Mouse (Mus musculus): ENCODE data around the gene Tha1.

Gene Tha1

DNA sequence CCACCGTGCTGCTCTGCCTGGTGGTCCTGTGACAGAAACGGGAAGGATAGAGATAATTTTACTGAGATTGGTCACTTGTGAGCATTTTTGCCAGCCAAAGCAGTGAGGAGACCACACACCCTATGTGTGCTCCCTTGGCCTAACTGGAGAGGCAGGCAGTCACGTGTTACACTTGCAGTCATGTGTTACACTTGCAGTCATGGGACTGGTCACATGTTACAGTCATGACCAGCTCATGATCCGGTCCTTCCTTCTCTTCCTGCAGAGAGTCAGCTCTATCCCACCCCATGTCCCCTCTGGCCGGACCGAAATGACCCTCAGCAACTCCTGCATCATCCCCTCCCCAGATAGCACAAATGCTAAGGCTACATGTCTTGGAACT is 7.7 kb upstream of the Tha1 start:
- no peak for DNase-seq

DNA sequence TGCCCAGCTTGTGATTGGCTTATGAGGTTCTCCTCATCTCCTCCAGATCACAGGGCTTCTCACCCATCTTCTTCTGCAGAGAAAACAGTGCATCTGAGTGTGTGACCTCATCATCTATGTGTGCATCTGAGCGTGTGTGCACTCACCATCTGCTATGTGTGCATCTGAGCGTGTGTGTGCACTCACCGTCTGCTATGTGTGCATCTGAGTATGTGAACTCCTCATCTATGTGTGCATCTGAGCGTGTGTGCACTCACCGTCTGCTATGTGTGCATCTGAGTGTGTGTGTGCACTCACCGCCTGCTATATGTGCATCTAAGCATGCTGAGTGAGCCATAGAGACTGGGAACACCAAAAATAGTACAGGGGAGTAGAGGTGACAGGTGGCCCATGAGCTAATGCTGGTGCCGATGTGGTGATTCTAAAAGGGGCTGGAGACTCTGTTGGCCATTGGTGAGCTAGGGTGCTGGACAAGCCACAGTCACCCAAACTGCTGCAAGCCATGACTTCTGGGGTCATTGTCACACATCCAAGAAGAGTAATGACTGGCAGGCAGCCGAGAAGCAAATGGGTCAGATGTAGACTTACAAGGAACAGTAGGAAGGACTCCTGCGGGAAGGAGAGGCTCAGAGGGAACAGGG is 7.2 kb upstream of the Tha1 start:
- no peak for DNase-seq

DNA sequence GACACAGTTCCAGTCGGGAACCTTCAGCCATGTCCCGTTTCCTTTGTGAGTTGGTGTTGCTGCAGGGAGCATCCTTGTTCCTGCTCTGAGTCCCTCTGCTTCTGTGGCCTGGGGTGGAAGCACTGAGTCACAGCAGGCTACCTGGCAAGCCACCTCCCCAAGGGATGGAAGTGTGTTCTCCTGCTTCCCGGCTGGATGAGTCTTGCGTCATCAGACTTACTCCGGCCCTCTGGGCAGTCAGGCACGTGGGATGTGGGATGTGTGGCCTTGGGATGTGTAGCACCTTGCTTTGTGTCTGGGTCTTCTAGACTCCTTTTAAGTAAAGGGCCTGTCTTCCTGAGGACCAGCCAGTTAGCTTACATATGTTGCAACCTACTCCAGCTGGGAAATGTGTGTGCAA is 6.4 kb upstream of the Tha1 start:
- no peak for DNase-seq

DNA sequence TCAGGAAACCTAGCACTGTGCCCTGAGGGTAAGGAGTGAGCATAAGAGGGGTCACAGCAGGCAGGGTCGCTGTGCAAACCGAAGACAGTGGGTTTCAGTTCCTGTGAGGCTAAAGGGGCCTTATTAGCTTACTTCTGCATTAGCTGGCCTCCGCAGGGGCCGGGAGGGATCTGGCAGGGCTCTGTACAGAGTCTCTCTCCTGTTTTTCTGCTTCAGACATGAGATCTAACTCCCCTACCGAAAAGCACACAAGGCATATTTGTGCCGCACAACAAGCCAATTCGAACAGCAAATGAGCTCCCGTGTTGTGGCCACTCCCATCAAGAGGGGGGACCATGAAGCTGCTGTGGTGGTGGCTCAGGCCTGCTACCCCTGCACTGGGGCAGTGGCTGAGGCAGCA is 5.6 kb upstream of the Tha1 start:
- no peak for DNase-seq

DNA sequence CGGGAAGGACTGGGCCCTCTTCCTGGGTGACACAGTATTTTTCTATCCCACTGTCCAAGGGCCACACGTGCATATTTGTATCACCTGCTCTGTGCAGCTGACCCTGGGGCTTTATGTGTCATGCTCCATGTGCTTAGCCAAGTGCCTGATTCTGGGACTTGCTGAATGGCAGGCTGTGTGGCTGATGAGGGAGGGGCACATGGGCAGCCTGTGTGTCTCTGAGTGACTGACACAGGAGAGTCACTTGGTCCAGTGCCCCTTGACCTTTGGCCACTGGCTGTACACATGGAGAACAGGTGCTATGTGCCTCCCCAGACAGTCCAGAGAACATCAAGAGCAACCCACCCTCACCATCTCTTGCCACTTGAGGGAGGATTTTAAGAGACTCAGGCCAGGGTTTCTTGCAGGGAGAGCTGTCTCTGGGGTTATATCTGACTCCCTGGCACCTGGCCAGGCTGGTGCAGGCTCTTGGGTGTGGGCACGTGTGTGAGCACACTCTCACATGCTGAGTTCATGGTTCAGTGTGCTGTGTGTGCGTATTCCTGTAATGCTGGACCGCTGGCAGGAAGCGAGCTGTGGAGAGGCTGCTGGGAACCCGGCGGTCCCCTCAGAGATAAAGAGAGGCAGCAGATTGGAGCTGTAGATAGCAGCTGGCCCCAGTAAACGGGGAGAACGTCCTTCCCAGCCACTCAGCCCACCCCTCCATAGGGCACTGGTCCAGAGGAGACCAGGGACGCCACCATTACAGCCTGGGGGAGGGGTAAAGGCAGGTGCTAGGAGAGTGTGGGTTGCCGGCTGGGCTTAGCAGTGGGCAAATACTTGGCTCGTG is 4.8 kb upstream of the Tha1 start:
- DNase-seq = peak; percentile 67

DNA sequence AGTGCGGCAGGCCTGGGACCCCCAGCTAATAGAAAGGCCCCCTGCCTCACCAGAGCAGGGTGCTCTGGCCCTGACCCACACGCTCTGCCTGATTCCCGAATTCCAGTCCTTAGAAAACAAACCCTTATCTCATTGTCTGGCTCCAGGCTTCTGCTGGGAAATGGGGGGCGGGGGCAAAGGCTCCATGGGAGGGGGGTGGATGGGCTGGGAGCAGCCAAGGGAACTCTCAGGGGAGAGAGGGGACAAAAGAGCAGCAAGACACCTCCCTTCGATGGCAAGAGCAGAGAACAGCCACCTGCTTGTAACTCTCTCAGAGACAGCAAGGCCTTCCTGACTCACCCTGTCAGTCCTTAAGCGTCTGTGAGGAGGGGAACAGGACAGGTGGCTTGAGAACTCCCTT is 2.4 kb upstream of the Tha1 start:
- no peak for DNase-seq

DNA sequence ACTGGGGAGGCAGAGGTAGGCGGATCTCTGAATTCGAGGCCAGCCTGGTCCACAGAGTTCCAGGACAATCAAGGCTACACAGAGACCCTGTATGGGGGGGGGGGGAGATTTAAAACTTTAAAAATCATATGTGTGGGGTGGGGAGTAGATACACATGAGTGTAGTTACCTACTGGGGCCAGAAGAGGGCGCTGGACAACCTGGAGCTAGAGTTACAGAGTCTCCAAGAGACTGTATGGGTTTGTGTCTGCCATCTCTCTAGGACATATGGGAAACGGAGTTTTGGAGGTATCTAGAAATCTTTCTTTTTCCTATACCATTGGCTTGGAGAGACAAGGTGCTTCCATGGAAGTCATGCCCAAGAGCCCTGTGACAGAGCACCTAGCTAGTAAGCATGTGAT is 1.1 kb upstream of the Tha1 start:
- DNase-seq = no peak

DNA sequence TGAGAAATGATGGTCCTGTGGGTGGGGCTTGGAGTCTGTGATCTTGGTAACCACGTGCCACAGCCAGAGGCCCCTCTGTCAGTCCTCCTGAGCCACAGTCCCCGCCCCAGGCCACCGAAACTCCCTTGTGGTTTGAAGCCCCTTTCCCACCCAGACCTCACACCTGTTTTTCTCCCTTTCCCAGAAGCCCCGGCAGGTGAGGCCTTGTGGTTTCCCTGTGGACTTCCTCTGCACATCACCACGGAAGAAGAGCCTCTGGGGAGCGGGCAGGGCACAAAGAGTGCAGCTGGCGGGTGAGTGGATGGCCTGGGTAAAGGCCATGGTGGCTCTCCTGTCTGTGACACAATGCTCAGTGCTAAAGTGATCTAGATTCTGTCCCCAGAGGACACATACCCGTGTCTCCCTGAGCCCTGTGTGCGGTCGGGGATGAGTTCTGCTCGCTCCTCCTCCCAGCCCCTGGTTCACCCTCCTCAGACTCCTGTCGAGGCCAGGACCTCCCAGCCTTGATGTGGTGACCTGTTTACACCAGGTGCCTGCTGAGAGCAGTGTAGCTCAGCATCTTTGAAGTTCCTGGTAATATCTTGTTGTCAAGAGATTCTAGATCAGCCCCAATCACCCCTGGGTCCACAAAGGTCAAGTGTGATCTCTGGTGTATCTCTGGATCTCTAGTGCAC is 1.2 kb downstream of the Tha1 start:
- no peak for DNase-seq

DNA sequence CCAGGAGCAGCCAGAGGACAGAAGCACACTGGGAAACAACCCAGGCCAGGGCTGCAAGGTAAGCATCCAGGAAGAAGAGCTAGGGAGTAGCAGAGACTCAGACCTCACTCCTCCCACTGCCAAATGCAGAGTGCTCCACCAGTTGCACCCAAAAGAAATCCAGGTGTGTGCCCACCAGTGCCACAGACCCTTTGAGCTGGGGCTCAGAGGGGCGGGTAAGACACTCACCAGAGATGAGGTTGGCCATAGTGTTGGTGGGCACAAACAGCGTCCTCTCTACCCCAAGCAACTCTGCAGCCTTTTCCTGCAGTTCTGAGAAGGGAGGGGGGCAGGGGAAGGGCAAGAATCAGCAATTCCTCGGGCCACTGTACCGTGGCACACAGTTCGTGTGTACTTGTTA is 1.9 kb downstream of the Tha1 start:
- no peak for DNase-seq

DNA sequence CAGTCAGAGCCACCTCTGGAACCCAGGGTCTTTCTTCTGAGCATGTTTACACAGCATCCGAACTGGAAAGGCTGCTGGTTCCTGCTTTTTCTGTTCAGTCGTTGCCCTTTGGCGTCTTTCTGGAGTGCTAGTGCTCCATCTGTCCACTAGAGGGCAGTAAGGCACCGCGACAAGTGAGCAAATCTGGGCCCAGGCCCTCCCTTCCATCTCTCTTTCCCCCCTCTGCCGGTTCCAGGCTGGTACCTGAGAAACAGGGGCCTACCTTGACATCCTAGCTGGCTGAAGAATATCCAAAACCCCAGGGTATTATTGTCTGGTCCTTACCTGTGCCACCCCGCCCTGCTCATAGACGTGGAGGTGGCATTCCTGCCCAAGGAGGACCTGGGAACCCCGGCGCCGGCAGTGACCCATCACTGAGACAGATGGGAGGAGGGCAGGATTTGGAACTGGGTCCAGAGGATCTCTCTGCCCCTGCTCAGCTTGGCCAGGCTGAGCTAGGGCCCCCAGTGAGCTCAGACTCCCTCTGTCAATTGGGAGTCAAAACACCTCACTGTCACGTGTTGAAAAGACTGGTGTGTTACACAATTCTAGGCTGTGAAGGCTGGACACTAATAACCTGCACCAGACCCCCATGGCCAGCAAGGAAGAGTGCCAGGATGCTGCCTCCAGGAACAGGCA is 2.5 kb downstream of the Tha1 start:
- DNase-seq = peak; percentile 81

DNA sequence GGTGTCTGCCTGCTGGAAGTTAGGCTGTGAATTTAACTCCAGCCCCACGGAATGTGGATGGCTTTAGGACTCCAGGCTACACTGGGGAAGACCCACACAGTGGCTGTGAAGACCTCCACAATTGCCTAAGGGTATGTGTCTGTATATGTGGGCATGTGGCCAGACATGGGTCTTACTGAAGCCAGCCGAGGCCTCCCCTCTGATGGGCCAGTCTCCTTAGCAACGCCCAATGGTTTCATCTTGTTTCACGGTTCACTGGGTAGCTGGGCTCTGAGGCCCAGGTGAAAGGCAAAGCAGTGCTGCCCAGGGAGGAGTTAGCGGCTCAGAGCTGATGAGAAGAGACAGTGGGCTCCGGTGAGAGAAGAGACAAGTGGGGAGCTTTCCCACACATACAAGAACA is 7.3 kb downstream of the Tha1 start:
- DNase-seq = peak; percentile 66

DNA sequence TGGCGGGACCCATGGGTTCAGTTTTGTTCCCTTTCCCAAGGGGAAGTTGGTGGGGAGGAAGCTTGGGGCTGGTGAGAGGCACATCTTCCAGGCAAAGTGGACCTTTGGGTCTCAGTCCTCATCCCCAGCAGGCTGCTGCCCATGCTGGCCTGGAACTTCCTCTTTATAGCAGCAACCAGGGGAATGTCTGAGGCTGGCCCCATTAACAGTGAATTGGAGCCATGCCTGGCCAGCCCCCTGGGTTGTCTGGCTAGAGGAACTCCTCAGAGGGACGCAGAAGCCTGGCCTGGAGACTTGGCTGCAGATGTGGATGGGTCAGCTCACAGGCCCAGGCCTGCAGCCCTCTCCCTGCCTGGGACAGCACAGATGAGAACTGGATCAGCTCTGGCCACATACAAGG is 8.5 kb downstream of the Tha1 start:
- DNase-seq = no peak

DNA sequence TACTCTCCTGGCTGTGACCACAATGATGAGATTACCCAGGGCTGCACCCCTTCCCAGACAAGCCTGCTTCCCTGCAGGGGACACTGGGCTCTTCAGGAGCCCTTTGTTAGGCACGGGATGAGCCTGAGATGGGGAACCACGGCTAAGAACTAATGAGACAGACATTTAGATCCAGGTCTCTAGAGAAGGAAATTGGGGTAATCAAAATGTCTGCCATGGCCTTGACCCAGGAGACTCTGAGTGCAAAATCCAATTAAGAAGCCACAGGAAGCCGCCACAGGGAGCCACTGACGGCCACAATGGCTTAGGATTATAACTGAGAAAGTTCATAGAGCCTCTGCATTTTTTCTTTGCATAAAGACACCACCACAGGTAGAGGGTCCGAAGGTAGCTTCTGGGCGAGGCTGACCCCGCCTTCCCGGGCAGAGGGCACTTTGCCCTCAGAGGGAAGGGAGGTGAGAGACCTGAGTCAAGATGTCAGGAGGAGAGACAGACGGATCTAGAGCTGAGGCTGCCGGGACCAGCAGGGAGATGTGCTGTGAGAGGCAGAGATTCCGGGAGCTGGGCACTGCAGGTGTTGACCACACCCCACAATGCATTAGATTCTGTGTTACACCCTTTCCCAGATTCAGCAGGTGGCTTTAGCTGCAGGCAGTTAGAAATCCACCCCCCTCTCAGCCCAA is 10.0 kb downstream of the Tha1 start:
- DNase-seq = peak; percentile 71

DNA sequence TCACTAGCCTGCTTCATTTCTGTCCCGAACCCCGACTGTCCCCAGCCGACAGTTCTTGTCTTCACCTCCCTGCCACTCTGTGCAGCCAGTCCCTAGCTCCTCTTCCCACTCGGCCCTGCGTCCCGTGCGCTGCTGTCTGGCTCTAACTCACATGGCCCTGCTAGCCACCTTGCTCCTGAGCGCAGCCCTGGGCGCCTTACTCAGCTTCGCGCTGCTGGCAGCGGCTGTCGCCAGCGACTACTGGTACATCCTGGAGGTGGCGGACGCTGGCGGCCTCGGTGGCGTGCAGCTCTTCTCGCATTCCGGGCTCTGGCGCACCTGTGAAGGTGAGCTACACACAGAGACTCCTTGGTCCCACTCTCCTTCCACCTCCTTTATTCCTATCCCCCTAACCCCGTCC is 12.7 kb downstream of the Tha1 start, which contains the start of gene Tmem235:
Gene Tmem235 (plus strand): TSS at position 152 of the 400 bp plus-strand sequence.
- DNase-seq = no peak

DNA sequence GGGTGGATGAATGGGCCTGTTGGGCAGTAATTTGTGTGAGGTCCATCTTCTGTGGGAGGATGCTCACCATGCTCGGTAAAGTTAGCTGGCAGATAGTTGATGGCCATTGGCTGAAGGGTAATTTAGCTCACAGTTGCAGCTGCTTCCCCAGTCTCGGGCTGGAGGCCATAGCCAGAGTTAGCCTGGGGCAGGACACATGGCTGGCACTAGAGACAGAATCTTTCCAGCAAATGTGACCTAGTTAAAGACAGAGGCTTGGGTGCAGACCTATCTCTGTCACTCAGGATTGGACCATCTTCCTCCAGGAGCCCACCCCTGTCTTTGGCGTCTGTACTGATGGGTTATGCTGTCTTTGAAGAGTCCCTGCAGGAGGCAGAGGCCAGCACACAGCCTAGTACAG is 14.9 kb downstream of the Tha1 start:
- no peak for DNase-seq

DNA sequence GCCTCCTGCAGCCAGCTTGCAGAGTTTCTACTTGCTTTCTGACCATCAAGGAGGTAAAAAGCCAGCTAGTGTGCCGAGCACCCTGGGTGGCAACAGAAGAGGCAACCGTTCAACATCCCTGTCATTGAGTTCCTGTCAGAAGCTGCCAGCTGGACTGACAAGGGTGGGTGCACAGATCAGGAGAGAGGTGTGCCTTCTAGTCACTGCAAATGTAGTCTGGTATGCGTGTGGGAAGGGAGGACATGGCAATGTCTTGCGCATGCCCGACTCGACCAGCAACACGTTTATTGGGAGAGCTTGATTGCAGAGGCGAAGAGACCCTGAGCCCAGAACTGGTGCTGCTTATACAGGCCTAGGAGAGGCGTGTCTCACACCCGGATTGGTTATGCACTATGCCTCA is 15.8 kb downstream of the Tha1 start:
- no peak for DNase-seq

DNA sequence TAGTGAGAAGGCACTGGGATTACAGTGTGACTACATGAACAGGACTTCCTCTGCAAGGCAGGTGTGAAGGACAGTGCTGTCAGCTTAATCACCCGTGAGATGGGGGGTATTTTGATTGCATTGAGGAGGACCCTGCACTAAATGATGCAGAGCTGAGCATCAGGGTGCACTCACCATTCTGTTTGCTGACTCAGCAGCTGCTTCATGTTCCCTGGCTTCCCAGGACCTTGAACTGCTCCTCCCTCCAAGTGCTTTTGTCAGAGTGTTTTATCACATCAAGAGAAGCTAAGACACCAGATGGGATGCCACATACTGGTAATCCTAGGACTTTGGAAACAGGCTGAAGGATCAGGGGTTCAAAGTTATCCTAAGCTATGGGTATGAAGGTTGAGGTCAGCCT is 17.3 kb downstream of the Tha1 start:
- DNase-seq = no peak

DNA sequence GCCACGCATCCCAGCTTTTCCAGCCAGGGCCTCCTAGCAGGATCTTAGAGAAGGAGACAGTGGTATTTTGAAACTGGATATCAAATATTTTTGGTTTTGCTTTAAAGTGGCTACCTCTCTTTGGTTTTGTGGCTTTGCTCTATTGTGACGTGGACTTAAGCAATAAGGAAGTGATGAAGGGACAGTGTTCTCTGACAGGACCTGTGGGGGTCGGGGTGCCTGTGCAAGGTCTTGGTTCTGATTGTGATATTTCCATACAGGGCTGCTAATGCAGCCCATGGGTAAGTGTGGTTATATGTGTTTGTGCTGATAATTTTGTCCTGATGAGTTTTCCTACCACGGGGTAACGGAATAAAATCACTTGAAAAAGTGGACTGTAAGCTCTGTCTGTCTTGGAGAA is 17.9 kb downstream of the Tha1 start:
- DNase-seq = no peak

DNA sequence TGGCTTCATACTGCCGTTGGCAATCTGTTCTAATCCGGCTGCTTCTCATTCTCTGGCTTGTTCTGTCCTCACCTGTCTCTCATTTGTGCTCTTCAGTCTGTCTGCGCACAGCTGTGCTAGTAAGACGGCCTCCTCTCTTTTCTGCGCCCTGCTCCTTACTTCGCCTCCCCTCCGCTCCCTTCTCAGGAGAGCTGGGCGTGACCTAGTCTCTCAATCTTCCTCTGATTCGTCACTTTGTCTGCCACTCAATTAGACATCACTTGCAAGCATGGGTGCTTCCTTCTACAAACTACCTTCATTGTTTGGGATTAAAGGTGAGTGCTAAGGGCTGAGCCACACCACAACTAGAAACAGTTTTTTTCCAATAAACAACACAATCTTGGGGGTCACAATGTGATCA is 19.0 kb downstream of the Tha1 start:
- no peak for DNase-seq

DNA sequence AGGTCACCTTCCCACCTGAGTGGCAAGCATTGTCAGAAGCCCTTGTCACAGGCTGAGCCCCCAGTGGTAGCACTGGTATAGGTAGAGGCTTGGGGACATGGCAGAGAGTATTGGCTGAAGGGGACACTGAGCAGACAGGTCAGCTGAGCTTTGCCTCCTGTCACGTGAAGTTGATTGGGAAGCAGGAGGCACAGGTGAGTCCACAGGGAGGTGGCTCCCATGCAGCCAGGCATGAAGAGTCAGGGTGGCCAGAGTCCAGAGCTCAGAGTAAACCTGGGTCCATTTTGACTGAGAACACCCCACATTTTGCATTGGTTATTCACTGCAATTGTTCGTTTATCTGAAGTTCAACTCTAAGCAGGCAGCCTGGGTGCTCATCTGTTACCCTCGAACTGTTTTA is 20.4 kb downstream of the Tha1 start:
- DNase-seq = no peak

DNA sequence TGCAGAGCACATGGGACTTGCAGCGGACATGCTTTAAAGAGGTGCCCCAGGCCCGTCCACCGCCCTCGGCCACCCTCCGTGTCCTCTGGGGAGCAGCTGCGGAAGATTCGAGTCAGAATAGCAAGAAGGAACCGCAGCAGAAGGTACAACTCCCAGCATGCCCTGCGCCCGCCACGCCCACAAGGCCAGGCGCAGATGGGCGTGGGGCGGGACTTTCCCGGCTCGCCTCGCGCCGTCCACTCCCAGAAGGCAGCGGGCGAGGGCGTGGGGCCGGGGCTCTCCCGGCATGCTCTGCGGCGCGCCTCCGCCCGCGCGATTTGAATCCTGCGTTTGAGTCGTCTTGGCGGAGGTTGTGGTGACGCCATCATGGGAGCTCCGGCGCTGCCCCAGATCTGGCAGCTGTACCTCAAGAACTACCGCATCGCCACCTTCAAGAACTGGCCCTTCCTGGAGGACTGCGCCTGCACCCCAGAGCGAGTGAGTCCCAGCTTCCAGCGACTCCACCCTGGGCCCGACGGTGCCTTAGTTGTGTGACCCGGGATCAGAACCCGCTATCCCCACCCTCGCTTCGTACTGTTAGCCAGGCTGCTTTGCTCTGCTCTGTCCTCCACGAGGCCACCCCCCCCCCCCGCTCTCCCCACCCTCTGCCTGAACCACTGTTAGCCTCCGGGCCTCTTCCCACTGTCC is 24.2 kb downstream of the Tha1 start, which contains the start of gene Birc5:
Gene Birc5 (plus strand): TSS at position 267 of the 687 bp plus-strand sequence.
- peak; percentile 98 for DNase-seq
